Mouse (Mus musculus) E14TG2a.4 (cell line): ENCODE measurements around the gene Pipox.

Experiments used
- H3K27me3 ChIP-seq: 2 replicates; pipeline ENCODE4 v1.6.1; 2014; ENCODE audit warnings: low read length, control low read depth; ENCODE audit not compliant: insufficient read depth
- H3K36me3 ChIP-seq: 2 replicates; pipeline ENCODE4 v1.6.1; 2014; ENCODE audit warnings: low read length, control low read depth; ENCODE audit not compliant: insufficient read depth
- H3K4me1 ChIP-seq: replicated peaks from 2 replicates; pipeline ENCODE4 v1.6.1; 2014; ENCODE audit warnings: low read depth, low read length, control low read depth
- H3K4me3 ChIP-seq: replicated peaks from 2 replicates; pipeline ENCODE4 v1.5.1; 2014; ENCODE audit warnings: mild to moderate bottlenecking, low read length
- H3K9me3 ChIP-seq: 2 replicates; pipeline ENCODE4 v1.6.1; 2014; ENCODE audit warnings: low read length, control low read depth
- CTCF ChIP-seq: conservative IDR thresholded peaks from 2 replicates; pipeline ENCODE4 v1.5.1; 2014; ENCODE audit warnings: low read length
- NANOG ChIP-seq: IDR thresholded peaks from 2 replicates; pipeline ENCODE4 v1.6.1; 2014; ENCODE audit warnings: borderline replicate concordance, low read length, mixed read lengths
- POU5F1 ChIP-seq: IDR thresholded peaks from 2 replicates; pipeline ENCODE4 v1.6.1; 2014; ENCODE audit warnings: low read length, borderline replicate concordance

Pipox gene

DNA sequence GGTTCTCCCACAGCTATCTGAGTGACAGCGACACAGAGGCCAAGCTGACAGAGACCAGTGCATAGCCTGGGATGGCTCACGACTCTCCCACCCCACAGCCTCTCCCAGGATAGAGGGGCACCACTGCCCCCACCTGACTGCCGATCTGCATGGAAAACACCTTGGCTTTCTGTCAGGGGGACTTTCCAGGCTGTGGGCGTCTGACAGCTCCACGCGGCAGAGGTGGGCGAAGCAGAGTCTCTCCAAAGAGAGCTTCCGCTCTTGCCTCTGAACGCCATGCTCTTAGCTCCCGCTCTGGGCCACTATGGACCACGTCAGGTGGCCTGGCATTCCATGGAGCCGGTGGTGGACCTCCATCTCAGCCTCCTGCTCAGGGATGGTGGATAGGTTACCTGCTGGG lies 29.1 kb downstream of the Pipox start:
- no peak for TF ChIP-seq NANOG
- no peak for TF ChIP-seq CTCF
- no peak for TF ChIP-seq POU5F1
- peak overlapping the region; percentile 23 for H3K4me3 ChIP-seq
- H3K27me3 ChIP-seq, result peaks cover 72% of the 10 kb centered on the region
- H3K36me3 ChIP-seq, result peaks cover 20% of the 10 kb centered on the region
- peaks cover 60% of the 10 kb centered on the region for H3K4me1 ChIP-seq
- H3K9me3 ChIP-seq, result no peaks in the 10 kb centered on the region

DNA sequence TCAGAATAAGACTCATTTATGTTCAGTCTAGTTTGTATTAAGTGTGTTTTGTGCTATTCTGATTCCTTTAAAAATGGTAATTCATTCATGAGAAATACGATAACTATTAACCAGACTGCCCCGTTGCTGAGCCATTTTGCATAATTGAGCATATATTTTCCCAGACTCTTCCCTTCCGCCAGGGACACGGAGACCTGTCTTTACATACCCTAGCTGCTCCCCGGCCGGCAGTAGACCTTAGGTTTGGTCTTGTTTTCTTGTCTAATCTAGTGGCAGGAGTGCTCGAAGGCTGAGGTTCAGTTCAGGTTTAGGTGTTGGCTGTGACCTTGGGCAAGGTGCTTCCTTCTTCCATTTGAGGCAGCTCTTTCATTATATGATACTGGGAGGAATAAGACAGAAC lies 31.0 kb downstream of the Pipox start:
- TF ChIP-seq CTCF (no peak), NANOG (no peak), POU5F1 (no peak)
- Histone ChIP-seq H3K4me3 (no peak overlapping the region), H3K36me3 (peaks cover 28% of the 10 kb centered on the region), H3K27me3 (peaks cover 75% of the 10 kb centered on the region), H3K9me3 (no peaks in the 10 kb centered on the region), H3K4me1 (peaks cover 67% of the 10 kb centered on the region)

DNA sequence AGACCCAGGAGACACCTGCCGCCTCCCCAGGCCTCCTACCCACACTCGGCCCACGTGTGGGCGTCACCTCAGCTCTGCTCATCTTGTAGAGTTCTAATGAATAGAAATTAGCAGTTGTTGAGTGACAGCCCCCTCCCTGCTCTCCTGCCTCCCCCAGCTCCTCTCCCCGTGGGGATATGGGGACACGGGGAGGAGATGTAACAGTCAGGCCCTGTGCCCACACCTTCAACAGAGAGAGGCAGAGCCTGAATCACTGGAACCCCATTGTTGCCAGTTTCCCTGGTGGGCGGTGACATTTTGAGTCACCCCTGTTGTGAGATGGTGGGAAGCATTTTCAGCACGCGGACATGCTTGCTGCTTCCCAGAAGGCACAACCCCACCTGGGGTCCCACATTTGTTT lies 32.9 kb downstream of the Pipox start:
- Histone ChIP-seq H3K9me3 (no peaks in the 10 kb centered on the region), H3K36me3 (peaks cover 38% of the 10 kb centered on the region), H3K4me1 (peaks cover 60% of the 10 kb centered on the region), H3K4me3 (no peak overlapping the region), H3K27me3 (peaks cover 67% of the 10 kb centered on the region)
- TF ChIP-seq NANOG (no peak), CTCF (no peak), POU5F1 (no peak)

DNA sequence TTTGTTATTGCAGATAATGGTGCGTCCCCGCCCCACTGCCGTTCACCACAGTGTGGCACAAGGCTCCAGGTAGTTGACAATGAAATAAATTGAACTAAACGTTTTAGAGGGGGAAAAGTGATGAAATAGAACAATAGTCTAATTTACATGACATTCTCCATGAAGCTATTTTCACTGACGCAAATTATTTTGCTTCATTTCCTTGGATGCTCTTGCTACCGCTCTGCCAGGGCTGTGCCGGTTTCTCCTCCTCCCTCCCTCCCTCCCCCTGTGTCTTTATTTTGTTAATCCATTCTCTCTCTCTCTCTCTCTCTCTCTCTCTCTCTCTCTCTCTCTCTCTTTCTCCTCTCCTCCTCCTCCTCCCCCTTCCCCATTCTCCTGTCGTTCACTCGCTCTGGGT lies 35.3 kb downstream of the Pipox start:
- Histone ChIP-seq H3K27me3 (peaks cover 50% of the 10 kb centered on the region), H3K36me3 (peaks cover 46% of the 10 kb centered on the region), H3K4me3 (peak overlapping the region; percentile 68), H3K9me3 (no peaks in the 10 kb centered on the region), H3K4me1 (peaks cover 50% of the 10 kb centered on the region)
- no peak for TF ChIP-seq NANOG
- TF ChIP-seq POU5F1, result no peak
- TF ChIP-seq CTCF, result no peak

DNA sequence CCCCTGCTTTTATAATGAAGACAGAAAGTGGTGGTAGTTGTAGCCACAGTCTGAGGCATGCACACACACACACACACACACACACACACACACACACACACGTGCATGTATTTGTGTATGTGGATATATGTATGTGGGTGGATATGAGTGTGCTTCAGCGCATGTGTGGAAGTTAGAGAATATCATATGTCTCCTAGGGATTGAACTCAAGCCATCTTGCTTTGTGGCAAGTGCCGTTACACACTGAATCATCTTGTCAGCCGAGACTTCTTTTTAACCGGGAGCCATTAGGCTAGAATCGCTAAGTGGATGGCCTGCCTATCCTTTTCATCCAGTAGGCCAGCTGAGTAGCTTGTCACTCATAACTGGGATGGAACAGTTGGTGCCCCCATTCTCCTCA lies 36.8 kb downstream of the Pipox start:
- TF ChIP-seq CTCF (no peak), POU5F1 (no peak), NANOG (no peak)
- Histone ChIP-seq H3K4me1 (peaks cover 50% of the 10 kb centered on the region), H3K4me3 (no peak overlapping the region), H3K36me3 (peaks cover 59% of the 10 kb centered on the region), H3K27me3 (peaks cover 46% of the 10 kb centered on the region), H3K9me3 (no peaks in the 10 kb centered on the region)

DNA sequence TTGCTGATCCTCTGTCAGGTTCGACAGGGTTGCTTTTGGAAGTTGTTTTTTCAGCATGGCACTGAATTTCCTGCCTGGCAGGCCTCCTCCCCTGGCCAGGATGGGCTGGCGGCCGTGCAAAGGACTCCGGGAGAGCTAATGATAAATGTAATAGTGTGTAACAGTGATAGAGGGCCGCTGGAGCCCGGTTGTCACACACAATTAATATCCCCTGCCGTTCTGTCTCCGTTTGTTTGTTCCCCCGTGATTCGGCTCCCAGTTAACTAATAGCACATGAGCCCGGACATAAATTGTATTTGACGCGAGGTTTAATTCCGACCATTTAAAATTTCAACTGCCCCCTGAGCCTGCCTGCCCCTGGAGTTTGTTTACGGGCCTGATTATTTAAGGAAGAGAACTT lies 38.5 kb downstream of the Pipox start:
- Histone ChIP-seq H3K9me3 (no peaks in the 10 kb centered on the region), H3K27me3 (peaks cover 35% of the 10 kb centered on the region), H3K4me3 (no peak overlapping the region), H3K4me1 (peaks cover 40% of the 10 kb centered on the region), H3K36me3 (peaks cover 72% of the 10 kb centered on the region)
- TF ChIP-seq NANOG (no peak), POU5F1 (no peak), CTCF (no peak)

DNA sequence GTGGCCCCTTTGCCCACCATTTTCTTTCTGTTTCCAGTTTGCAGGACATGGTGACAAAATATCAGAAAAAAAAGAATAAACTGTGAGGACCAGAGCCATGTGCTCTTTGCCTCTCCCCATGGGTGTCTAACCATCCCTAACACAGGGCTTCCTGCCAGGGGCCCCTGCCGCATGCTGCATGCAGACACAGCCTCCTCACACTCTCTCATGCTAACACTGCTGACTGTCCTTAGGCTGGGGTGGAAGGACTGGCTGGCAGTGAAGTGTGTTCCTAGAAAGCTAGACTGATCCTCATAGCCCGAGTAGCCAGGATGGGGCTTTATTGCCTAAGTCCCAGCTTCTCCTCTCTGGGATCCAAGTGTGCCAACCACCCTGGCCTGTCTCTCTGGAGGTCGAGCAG lies 39.3 kb downstream of the Pipox start:
- no peak overlapping the region for H3K4me3 ChIP-seq
- H3K36me3 ChIP-seq, result peaks cover 71% of the 10 kb centered on the region
- no peaks in the 10 kb centered on the region for H3K9me3 ChIP-seq
- no peak for TF ChIP-seq CTCF
- TF ChIP-seq NANOG, result no peak
- no peak for TF ChIP-seq POU5F1
- H3K27me3 ChIP-seq, result peaks cover 27% of the 10 kb centered on the region
- H3K4me1 ChIP-seq, result peaks cover 38% of the 10 kb centered on the region

DNA sequence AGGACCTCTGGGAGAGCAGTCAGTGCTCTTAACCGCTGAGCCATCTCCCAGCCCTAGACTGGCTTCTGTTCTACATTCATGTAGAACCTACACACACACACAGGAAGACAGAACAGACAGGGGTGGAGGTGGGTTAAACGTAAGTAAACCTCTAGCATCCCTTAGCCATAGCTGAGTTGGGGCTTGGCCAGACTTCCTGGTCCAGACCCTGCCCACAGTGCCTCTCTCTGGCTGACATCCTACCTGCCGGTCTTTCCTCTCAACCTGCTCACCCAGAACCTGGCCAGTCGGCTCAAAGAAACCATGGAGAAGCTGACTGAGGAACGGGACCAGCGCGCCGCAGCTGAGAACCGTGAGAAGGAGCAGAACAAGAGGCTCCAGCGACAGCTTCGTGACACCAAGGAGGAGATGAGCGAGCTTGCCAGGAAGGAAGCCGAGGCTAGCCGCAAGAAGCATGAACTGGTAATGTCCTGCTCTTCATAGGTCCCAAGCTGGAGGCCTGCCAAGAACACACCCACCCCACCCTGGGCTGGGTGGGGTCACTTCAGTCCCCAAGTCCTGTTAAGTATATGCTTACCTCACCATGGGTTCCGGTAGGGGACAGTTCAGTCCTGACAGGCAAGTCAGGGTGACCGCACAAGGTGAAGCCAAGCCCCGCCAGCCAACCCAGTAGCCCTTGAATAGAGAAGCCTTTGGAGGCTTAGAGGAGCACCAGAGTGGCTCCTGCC lies 40.8 kb downstream of the Pipox start:
- peaks cover 27% of the 10 kb centered on the region for H3K4me1 ChIP-seq
- no peaks in the 10 kb centered on the region for H3K9me3 ChIP-seq
- H3K4me3 ChIP-seq, result no peak overlapping the region
- TF ChIP-seq POU5F1 (no peak), CTCF (no peak), NANOG (no peak)
- peaks cover 78% of the 10 kb centered on the region for H3K36me3 ChIP-seq
- peaks cover 18% of the 10 kb centered on the region for H3K27me3 ChIP-seq

DNA sequence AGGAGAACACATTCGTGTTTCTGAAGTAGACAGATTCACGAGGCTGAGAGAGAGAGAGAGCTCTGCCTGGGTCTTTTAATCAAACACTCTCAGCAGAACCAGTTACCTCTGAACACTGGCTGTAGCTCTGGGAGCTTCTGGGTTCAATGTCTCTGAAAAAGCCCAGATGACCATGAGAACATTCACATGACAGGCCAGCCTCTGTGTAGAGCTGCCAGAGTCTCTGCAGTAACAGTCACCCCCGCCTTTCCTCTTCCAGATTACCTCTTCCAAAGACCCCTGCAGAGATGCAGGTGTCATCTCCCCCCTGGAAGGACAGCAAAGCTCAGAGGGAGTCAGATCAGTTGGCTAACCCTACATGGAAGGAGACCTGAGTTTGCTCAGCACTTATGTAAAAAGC lies 41.7 kb downstream of the Pipox start:
- peaks cover 25% of the 10 kb centered on the region for H3K4me1 ChIP-seq
- H3K27me3 ChIP-seq, result peaks cover 11% of the 10 kb centered on the region
- H3K4me3 ChIP-seq, result no peak overlapping the region
- H3K36me3 ChIP-seq, result peaks cover 78% of the 10 kb centered on the region
- no peaks in the 10 kb centered on the region for H3K9me3 ChIP-seq
- TF ChIP-seq POU5F1 (no peak), NANOG (no peak), CTCF (no peak)
